Mouse (Mus musculus) heart, embryonic 15.5 days (tissue): ENCODE measurements around the gene Rcl1. TPM values are rescaled to one million over a fixed set of nuclear protein-coding genes. Genes with fewer than 3 reads are reported as not detected.

Experiments used
- ATAC-seq: fragments of 200-750 bp; cut with Nextera tagmentation; replicated peaks from 2 replicates; pipeline ENCODE4 v1.8.0; 2017; ENCODE audit warnings: low read depth, moderate TSS enrichment; ENCODE audit not compliant: insufficient number of reproducible peaks, insufficient read depth, low FRiP score
- H3K27ac ChIP-seq: fragments of 300-500 bp; sonication (generic); 2 replicates; pipeline ENCODE4 v1.5.1; 2015; ENCODE audit warnings: mild to moderate bottlenecking, inconsistent platforms
- H3K27me3 ChIP-seq: fragments of 300-500 bp; sonication (generic); 2 replicates; pipeline ENCODE4 v1.6.1; 2015; ENCODE audit warnings: inconsistent platforms
- H3K36me3 ChIP-seq: fragments of 300-500 bp; sonication (generic); 2 replicates; pipeline ENCODE4 v1.6.1; 2015; ENCODE audit warnings: mild to moderate bottlenecking, inconsistent platforms
- H3K4me1 ChIP-seq: fragments of 300-500 bp; sonication (generic); replicated peaks from 2 replicates; pipeline ENCODE4 v1.6.1; 2015; ENCODE audit warnings: inconsistent platforms
- H3K4me2 ChIP-seq: fragments of 300-500 bp; sonication (generic); 2 replicates; pipeline ENCODE4 v1.6.1; 2015; ENCODE audit warnings: inconsistent platforms, mild to moderate bottlenecking, moderate library complexity
- H3K4me3 ChIP-seq: fragments of 300-500 bp; sonication (generic); 2 replicates; pipeline ENCODE4 v1.5.1; 2015; ENCODE audit warnings: mild to moderate bottlenecking, inconsistent platforms
- H3K9ac ChIP-seq: fragments of 300-500 bp; sonication (generic); 2 replicates; pipeline ENCODE4 v1.6.1; 2015; ENCODE audit warnings: mild to moderate bottlenecking, inconsistent platforms
- H3K9me3 ChIP-seq: fragments of 300-500 bp; sonication (generic); replicated peaks from 2 replicates; pipeline ENCODE4 v1.6.1; 2016; ENCODE audit warnings: inconsistent platforms
- WGBS: fragments of 180-500 bp; shearing (Covaris S2); methylation state at CpG from one replicate; pipeline ENCODE4 v1.1.7; 2015; ENCODE audit warnings: mixed read lengths; 5-methylcytosine and 5-hydroxymethylcytosine counted together
- polyA plus RNA-seq: library from polyadenylated mRNA; unstranded; fragments of >200 nt; fragmentation: Nextera tagmentation; extraction: Ambion mirVana; gene quantifications from 2 replicates; pipeline ENCODE4 v1.2.1, GENCODE M21; 2015

The Rcl1 gene
- polyA plus RNA-seq, 1 experiment from 2014 or later, result 14.2 TPM

DNA sequence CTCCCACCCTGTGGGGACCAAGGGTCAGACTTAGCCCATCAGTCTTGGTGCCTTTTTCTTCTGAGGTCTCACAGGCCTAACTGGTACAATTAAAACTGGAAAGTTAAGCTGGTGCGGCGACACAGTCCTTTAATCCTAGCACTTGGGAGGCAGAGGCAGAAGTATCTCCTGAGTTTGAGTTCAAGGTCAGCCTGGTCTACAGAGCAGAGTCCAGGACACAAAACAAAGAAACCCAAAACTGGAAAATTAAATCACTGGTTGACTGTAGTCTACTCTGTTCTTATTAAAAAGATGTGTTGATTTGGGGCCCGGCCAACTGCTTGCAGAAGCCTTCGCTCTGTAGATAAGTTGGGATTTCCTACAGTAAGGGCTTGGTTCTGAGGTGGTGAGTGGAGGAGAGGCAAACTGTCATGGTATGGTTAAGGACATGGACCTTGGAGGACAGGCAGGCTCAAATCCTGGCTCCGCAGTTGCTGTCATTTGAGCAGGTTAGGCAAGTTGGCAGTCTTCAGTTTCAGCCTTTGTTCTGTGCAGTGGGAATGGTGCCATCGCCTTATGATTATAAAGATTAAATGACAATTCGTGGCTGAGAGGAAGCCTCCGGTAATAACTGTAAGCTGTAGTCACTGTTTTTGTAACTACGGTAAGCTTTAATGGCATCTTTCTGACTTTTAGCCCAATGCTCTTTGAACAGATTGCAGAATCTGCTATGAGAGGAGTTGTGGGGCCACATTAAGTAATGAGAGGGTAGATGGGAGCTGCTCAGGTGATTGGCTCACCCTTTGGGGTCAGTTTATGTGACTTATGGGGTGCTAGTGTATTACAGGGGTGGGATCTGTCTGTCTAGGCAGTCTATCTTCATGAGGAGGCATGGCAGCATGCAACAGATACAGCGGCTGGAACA, 12.8 kb downstream of the Rcl1 start:
- H3K36me3 ChIP-seq, result peaks cover 7% of the 10 kb centered on the region; the same call in 1 of the 2 replicates
- H3K9me3 ChIP-seq, result no peaks in the 10 kb centered on the region
- H3K27me3 ChIP-seq, result no peaks in the 10 kb centered on the region
- 84% methylated on average over 10 of the region's 10 CpGs for WGBS
- no peak overlapping the region for H3K4me3 ChIP-seq
- H3K27ac ChIP-seq, result no peak overlapping the region
- H3K9ac ChIP-seq, result no peak overlapping the region
- H3K4me1 ChIP-seq, result no peaks in the 10 kb centered on the region; the same call in 1 of the 2 replicates
- no peak overlapping the region for H3K4me2 ChIP-seq
- ATAC-seq, result no peak

DNA sequence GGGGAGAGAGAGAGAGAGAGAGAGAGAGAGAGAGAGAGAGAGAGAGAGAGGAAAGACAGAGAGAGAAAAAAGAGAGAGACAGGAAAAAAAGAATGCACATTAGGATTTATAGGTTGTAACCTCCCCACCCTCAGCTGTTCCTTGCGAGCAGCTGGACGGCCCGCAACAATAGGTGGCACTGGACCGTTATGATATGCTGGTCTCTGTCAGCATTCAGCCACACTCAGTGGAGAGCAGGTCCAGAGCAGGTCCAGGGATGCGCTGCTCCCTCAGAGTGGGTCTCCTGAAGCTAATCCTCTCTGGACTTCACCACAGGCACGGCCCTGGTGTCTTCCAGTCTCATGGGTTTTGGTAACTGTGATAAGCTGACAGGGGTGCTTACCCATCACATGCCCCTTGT, 15.6 kb downstream of the Rcl1 start:
- H3K27ac ChIP-seq, result no peak overlapping the region
- H3K36me3 ChIP-seq, result peaks cover 15% of the 10 kb centered on the region
- H3K4me2 ChIP-seq, result no peak overlapping the region
- H3K27me3 ChIP-seq, result no peaks in the 10 kb centered on the region
- WGBS, result 86% methylated on average over 6 of the region's 6 CpGs
- H3K9me3 ChIP-seq, result no peaks in the 10 kb centered on the region
- H3K9ac ChIP-seq, result no peak overlapping the region
- H3K4me3 ChIP-seq, result no peak overlapping the region
- no peaks in the 10 kb centered on the region; the same call in 1 of the 2 replicates for H3K4me1 ChIP-seq
- ATAC-seq, result no peak

DNA sequence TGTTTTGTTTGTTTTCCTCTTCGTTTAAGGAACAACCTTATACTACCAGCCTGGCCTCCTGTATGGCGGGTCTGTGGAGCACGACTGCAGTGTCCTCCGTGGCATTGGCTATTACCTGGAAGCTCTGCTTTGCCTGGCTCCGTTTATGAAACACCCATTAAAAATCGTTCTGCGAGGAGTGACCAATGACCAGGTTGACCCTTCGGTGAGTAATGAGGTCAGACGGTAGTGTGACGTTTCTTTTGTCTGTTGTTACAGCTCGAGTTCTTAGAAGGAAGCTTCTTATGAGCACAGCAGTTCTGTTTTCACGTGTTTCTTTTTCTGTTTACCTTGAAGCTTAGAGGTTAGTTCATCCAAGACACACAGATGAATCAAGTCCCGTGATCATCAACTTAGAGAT, 17.0 kb downstream of the Rcl1 start:
- H3K4me2 ChIP-seq, result no peak overlapping the region
- H3K4me1 ChIP-seq, result no peaks in the 10 kb centered on the region
- no peak overlapping the region for H3K4me3 ChIP-seq
- WGBS, result 89% methylated on average over 13 of the region's 13 CpGs
- no peak overlapping the region for H3K27ac ChIP-seq
- no peak for ATAC-seq
- peaks cover 20% of the 10 kb centered on the region for H3K36me3 ChIP-seq
- H3K27me3 ChIP-seq, result no peaks in the 10 kb centered on the region
- H3K9ac ChIP-seq, result no peak overlapping the region
- H3K9me3 ChIP-seq, result no peaks in the 10 kb centered on the region

DNA sequence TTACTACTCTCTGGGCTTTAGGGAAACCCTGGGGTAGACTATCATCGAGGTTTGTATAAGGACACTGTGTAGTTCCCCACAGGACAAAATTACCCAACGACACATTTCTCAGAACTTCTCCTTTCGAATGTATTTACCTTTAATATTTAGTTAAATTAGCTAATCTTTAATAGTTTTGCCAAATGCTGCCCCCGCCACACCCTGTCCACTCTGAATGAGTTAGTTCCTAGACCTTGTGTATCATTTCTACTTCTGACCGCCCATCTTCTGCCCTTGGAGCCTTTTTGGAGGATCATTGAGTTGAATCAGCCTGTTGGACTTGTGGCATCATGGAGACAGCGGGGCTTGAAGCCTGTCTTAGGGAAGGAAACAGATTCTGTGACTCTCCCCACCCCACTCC, 19.1 kb downstream of the Rcl1 start:
- WGBS, result 87% methylated on average over 6 of the region's 6 CpGs
- Histone ChIP-seq H3K27ac (no peak overlapping the region), H3K4me2 (no peak overlapping the region), H3K4me1 (no peaks in the 10 kb centered on the region), H3K9me3 (no peaks in the 10 kb centered on the region), H3K36me3 (peaks cover 32% of the 10 kb centered on the region), H3K27me3 (no peaks in the 10 kb centered on the region), H3K9ac (no peak overlapping the region), H3K4me3 (no peak overlapping the region)
- no peak for ATAC-seq

- peaks cover 32% of the 10 kb centered on the region for H3K36me3 ChIP-seq
Observed at GRCm38 (mm10) chr19:29121394-29121793, 20.2 kb downstream of the Rcl1 start.

DNA sequence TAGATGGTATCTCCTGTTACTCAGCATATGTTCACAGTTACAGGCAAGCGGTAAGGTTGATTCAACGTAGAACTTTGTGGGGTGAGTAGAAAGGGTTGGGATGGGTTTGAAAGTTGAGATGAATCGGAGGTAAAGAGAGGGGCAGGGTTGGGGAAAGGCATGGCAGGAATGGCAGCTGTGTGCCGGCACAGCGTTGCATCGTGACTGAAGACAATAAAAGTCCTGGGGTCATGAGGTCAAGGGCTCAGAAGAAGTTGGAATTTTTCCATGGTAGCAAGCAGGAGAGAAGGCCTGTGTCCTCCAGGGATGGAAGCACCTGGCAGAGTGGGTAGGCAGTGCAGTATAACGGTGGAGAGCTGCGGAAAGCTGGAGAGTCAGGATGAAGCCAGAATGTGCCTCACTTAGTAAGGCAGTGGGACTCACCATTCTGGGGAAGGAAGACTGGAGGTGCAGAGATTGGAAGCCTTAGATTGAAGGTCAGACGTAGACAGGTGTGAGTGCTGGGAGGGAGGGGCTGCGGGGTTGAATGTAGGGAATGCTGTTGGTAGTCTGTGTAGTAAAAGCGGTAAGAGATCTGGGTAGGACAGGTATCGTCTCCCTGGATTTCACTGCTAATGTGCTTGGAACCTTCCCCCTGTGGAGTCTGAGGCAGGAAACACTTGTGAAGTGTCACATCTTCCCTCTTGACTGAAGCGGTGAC, 23.9 kb downstream of the Rcl1 start:
- WGBS, result 79% methylated on average over 13 of the region's 13 CpGs
- Histone ChIP-seq H3K4me2 (no peak overlapping the region), H3K27ac (no peak overlapping the region), H3K9me3 (no peaks in the 10 kb centered on the region), H3K4me1 (no peaks in the 10 kb centered on the region), H3K4me3 (no peak overlapping the region), H3K36me3 (peaks cover 24% of the 10 kb centered on the region), H3K27me3 (no peaks in the 10 kb centered on the region), H3K9ac (no peak overlapping the region)
- no peak for ATAC-seq

More at GRCm38 (mm10) chr19:29121394-29121793, 20.2 kb downstream of the Rcl1 start:
- Histone ChIP-seq H3K27me3 (no peaks in the 10 kb centered on the region), H3K9ac (no peak overlapping the region), H3K27ac (no peak overlapping the region), H3K4me3 (no peak overlapping the region), H3K4me1 (no peaks in the 10 kb centered on the region), H3K4me2 (no peak overlapping the region), H3K9me3 (no peaks in the 10 kb centered on the region)
- 80% methylated on average over 9 of the region's 9 CpGs for WGBS
- ATAC-seq, result no peak

DNA sequence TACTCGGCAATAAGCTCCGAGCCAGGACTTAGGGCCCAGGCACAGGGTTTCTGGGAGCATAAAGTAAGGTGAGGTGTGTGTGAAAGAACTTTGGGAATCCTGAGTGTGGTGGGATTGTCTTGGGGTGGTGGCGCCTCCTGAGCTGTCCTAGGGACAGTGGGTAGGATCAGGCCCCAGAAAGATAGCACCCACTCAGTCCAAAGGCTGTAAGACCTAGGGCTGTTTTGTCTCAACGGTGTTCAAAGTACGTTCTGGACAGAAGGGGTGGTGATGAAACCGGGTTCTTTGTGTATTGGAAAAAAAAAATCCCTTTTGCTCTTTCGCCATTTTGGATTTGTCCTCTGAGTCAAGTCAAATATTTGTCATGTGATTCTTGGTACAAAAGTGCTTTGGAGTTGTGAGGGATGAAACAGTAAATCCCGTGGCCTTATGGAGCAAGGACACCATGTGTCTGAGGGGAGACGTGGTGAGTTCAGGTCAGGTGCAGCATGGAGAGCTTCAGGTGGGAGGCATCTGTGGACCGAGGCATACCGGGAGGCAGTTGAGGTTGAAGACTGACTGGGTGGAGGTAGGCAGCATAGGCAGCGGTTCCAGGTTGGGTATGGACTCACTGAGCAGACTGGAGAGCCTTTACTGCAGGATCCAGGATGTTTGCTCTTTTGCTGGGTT, 25.3 kb downstream of the Rcl1 start:
- no peak for ATAC-seq
- H3K27ac ChIP-seq, result no peak overlapping the region
- H3K36me3 ChIP-seq, result peaks cover 24% of the 10 kb centered on the region
- H3K4me1 ChIP-seq, result no peaks in the 10 kb centered on the region
- no peaks in the 10 kb centered on the region for H3K27me3 ChIP-seq
- no peak overlapping the region for H3K9ac ChIP-seq
- no peak overlapping the region for H3K4me3 ChIP-seq
- H3K4me2 ChIP-seq, result no peak overlapping the region
- no peaks in the 10 kb centered on the region for H3K9me3 ChIP-seq
- 94% methylated on average over 12 of the region's 12 CpGs for WGBS

DNA sequence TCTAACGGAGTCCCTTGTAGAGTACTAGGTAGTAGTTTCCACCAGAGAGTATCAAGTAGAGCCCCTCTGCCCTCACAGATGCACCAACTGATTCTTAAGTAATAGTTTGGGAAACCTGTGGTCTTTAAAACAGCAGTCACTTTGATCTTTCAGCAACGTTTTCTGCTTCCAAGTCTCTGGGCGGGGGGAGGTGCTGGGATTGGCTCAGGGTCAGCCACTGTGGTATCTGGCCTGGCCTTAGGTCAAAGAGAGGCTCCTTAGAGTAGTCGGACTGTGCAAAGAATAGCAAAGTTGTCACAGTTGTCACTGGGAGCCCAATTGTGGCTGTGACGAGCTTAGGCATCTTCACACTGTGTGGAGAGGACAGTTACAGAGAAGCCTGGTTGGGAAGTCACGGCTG, 26.2 kb downstream of the Rcl1 start:
- no peak overlapping the region for H3K9ac ChIP-seq
- no peaks in the 10 kb centered on the region for H3K27me3 ChIP-seq
- no peak overlapping the region for H3K27ac ChIP-seq
- H3K4me2 ChIP-seq, result no peak overlapping the region
- 67% methylated on average over 6 of the region's 6 CpGs for WGBS
- H3K36me3 ChIP-seq, result peaks cover 27% of the 10 kb centered on the region
- ATAC-seq, result no peak
- H3K4me1 ChIP-seq, result no peaks in the 10 kb centered on the region
- no peaks in the 10 kb centered on the region for H3K9me3 ChIP-seq
- no peak overlapping the region for H3K4me3 ChIP-seq

- H3K4me2 ChIP-seq, result no peak overlapping the region
- no peaks in the 10 kb centered on the region for H3K4me1 ChIP-seq
- WGBS, result 70% methylated on average over 6 of the region's 6 CpGs
- no peak overlapping the region for H3K9ac ChIP-seq
- H3K27ac ChIP-seq, result no peak overlapping the region
- H3K4me3 ChIP-seq, result no peak overlapping the region
- H3K27me3 ChIP-seq, result no peaks in the 10 kb centered on the region
- H3K36me3 ChIP-seq, result peaks cover 29% of the 10 kb centered on the region
- H3K9me3 ChIP-seq, result no peaks in the 10 kb centered on the region
- no peak for ATAC-seq
Observed at GRCm38 (mm10) chr19:29128217-29128616, 27.0 kb downstream of the Rcl1 start.

DNA sequence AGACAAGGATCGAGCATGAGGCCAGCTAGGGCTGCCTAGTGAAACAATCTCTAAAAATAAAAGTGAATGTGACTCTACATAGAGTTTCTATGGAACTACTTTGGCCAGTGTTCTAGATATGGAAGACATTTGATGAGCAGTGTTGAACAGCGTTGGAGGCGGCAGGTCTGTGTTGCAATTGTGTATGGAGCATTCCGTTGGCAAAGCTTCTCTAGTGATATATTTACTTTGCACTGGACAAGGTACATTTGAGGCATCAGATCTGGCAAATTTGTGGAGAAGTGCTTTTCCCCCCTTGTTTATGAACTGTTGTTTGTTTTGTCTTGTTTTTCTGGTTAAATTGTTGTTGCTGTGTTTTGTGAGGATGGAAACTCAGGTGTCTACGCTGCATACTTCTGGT, 28.4 kb downstream of the Rcl1 start:
- H3K4me1 ChIP-seq, result no peaks in the 10 kb centered on the region
- no peak for ATAC-seq
- H3K4me2 ChIP-seq, result no peak overlapping the region
- 80% methylated on average over 5 of the region's 5 CpGs for WGBS
- peaks cover 24% of the 10 kb centered on the region for H3K36me3 ChIP-seq
- no peaks in the 10 kb centered on the region for H3K27me3 ChIP-seq
- H3K9me3 ChIP-seq, result no peaks in the 10 kb centered on the region
- no peak overlapping the region for H3K4me3 ChIP-seq
- no peak overlapping the region for H3K9ac ChIP-seq
- no peak overlapping the region for H3K27ac ChIP-seq

DNA sequence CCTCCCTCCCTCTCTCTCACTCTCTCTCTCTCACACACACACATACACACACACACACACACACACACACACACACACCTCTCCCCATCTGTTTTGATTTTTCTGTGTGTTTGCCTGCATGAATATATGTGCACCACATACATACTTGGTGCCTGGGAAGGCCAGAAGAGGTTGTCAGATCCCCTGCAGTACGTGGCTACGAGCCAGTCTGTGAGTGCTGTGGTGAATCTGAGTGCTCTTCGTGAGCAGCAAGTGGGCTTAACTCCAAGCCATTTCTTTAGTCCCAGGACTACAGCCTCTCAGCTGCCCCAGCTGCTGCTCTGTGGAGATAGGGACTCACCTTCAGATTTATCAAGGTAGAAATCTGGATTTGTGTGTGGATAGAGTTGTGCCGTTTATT, 30.0 kb downstream of the Rcl1 start:
- Histone ChIP-seq H3K4me3 (no peak overlapping the region), H3K9ac (no peak overlapping the region), H3K36me3 (peaks cover 28% of the 10 kb centered on the region), H3K27me3 (no peaks in the 10 kb centered on the region), H3K4me2 (no peak overlapping the region), H3K27ac (no peak overlapping the region), H3K9me3 (no peaks in the 10 kb centered on the region), H3K4me1 (no peaks in the 10 kb centered on the region)
- no peak for ATAC-seq
- WGBS, result 79% methylated on average over 4 of the region's 4 CpGs
